Mouse (Mus musculus) limb, embryonic 14.5 days (tissue): ENCODE measurements at regions not wholly inside any gene's neighbourhood (a gene's known extent, or its start where the extent isn't known, plus 50 kb on each side); places are given as distances from the start of the nearest gene placed in this dataset.

ENCODE experiments used
- ATAC-seq: fragments of 200-750 bp; cut with Nextera tagmentation; 2 replicates; pipeline ENCODE4 v1.8.0; 2017; ENCODE audit warnings: low read depth, moderate number of reproducible peaks, moderate TSS enrichment; ENCODE audit not compliant: low FRiP score
- DNase-seq: peaks from one replicate; pipeline ENCODE4 v3.0.0-alpha.2; 2015; ENCODE audit warnings: low spot score
- H3K27ac ChIP-seq: fragments of 300-500 bp; sonication (generic); replicated peaks from 2 replicates; pipeline ENCODE4 v1.5.1; 2014; ENCODE audit warnings: low read depth, mild to moderate bottlenecking, low read length, moderate library complexity, mixed read lengths
- H3K27me3 ChIP-seq: fragments of 300-500 bp; sonication (generic); 2 replicates; pipeline ENCODE4 v1.6.1; 2014; ENCODE audit warnings: low read length, mixed read lengths; ENCODE audit not compliant: control insufficient read depth, insufficient read depth
- H3K36me3 ChIP-seq: fragments of 300-500 bp; sonication (generic); 2 replicates; pipeline ENCODE4 v1.6.1; 2014; ENCODE audit warnings: mild to moderate bottlenecking, low read length, moderate library complexity, mixed read lengths; ENCODE audit not compliant: control insufficient read depth, insufficient read depth
- H3K4me1 ChIP-seq: fragments of 300-500 bp; sonication (generic); 2 replicates; pipeline ENCODE4 v1.6.1; 2014; ENCODE audit warnings: antibody characterized with exemption, low read length, mixed read lengths; ENCODE audit not compliant: control insufficient read depth, insufficient read depth
- H3K4me2 ChIP-seq: fragments of 300-500 bp; sonication (generic); replicated peaks from 2 replicates; pipeline ENCODE4 v1.6.1; 2014; ENCODE audit warnings: low read depth, mild to moderate bottlenecking, low read length, moderate library complexity; ENCODE audit not compliant: severe bottlenecking
- H3K4me3 ChIP-seq: fragments of 300-500 bp; sonication (generic); replicated peaks from 2 replicates; pipeline ENCODE4 v1.5.1; 2014; ENCODE audit warnings: low read length
- H3K9ac ChIP-seq: fragments of 300-500 bp; sonication (generic); 2 replicates; pipeline ENCODE4 v1.6.1; 2014; ENCODE audit warnings: mild to moderate bottlenecking, low read depth, low read length, moderate library complexity; ENCODE audit not compliant: severe bottlenecking
- H3K9me3 ChIP-seq: fragments of 300-500 bp; sonication (generic); 2 replicates; pipeline ENCODE4 v1.6.1; 2016; ENCODE audit warnings: low read length; ENCODE audit not compliant: control insufficient read depth
- POLR2A ChIP-seq: fragments of 200-500 bp; IDR thresholded peaks from 2 replicates; pipeline ENCODE4 v1.8.0; 2012; ENCODE audit warnings: inconsistent platforms, mild to moderate bottlenecking, moderate library complexity, borderline replicate concordance; ENCODE audit not compliant: insufficient read depth, insufficient read length; ENCODE audit errors: extremely low read depth
- WGBS: fragments of 180-500 bp; shearing (Covaris S2); extraction: QIAGEN DNeasy Blood & Tissue Kit; methylation state at CpG from one replicate; pipeline ENCODE4 v1.1.7; 2014; 5-methylcytosine and 5-hydroxymethylcytosine counted together

- no peaks in the 10 kb centered on the region for H3K36me3 ChIP-seq
- no peak for DNase-seq
- no peaks in the 10 kb centered on the region for H3K4me1 ChIP-seq
- H3K9me3 ChIP-seq: no peaks in the 10 kb centered on the region
- no peak for TF ChIP-seq POLR2A
- WGBS: 66% methylated on average over 3 of the region's 3 CpGs
- no peak overlapping the region for H3K4me3 ChIP-seq
- no peaks in the 10 kb centered on the region for H3K27me3 ChIP-seq
- ATAC-seq: no peak
- no peak overlapping the region for H3K9ac ChIP-seq
- no peak overlapping the region for H3K27ac ChIP-seq
- H3K4me2 ChIP-seq: no peak overlapping the region
These were observed 107.0 kb upstream of the Ccdc122 start for GRCm38 (mm10) chr14:76929562-76929961.

DNA sequence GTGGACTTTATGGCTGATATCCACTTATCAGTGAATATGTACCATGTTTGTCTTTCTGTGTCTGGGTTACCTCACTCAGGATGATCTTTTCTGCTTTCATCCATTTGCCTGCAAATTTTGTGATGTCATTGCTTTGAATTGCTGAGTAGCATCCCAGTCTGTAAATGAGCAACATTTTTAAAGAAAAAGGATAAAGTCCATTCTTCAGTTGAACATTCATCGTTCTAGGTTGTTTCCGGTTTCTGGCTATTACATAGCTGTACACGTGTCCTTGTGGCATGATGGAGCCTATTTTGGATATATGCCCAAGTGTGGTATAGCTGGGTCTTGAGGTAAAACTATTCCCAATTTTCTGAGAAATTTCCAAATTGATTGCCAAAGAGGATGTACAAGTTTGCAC is 107.9 kb upstream of the Ccdc122 start:
- no peak overlapping the region for H3K4me3 ChIP-seq
- 94% methylated on average over 3 of the region's 3 CpGs for WGBS

DNA sequence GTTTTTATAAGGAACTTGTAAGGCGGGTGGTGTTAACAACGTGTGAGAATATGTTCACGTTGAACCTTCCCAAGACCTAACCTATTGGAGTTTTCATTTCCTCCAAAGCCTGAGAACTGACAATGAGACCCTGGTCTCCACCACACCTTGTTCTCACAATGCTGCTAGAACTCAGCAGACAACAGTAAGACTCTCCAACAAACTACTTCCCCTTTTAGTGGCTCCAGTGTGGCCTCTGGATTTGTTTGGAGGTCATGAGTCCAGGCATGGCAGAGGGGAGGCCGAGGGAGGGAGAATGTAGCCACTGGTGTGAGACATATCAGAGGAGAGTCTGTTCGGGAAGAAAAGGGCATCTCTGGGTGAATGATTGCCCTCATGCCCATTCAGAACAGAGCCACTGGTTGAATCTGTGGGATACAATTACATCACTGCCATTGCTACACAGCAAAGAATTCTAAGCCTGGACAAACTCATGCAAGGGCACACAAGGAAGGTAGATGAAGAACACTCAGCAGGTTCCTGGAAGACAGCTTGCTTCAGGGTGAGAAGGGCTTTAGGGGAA is 109.2 kb upstream of the Ccdc122 start:
- H3K4me1 ChIP-seq: no peaks in the 10 kb centered on the region
- ATAC-seq (no peak), DNase-seq (no peak)
- no peak overlapping the region for H3K4me2 ChIP-seq
- no peak overlapping the region for H3K27ac ChIP-seq
- 73% methylated on average over 5 of the region's 5 CpGs for WGBS
- no peaks in the 10 kb centered on the region for H3K9me3 ChIP-seq
- H3K36me3 ChIP-seq: no peaks in the 10 kb centered on the region
- H3K9ac ChIP-seq: no peak overlapping the region
- TF ChIP-seq POLR2A: no peak
- H3K27me3 ChIP-seq: no peaks in the 10 kb centered on the region
- H3K4me3 ChIP-seq: no peak overlapping the region

More for the DNA sequence above, 107.9 kb upstream of the Ccdc122 start:
- Histone ChIP-seq H3K27me3 (no peaks in the 10 kb centered on the region), H3K4me1 (no peaks in the 10 kb centered on the region), H3K4me2 (no peak overlapping the region), H3K27ac (no peak overlapping the region), H3K9ac (no peak overlapping the region), H3K9me3 (no peaks in the 10 kb centered on the region), H3K36me3 (no peaks in the 10 kb centered on the region)
- DNase-seq: no peak
- ATAC-seq: no peak
- TF ChIP-seq POLR2A: no peak

DNA sequence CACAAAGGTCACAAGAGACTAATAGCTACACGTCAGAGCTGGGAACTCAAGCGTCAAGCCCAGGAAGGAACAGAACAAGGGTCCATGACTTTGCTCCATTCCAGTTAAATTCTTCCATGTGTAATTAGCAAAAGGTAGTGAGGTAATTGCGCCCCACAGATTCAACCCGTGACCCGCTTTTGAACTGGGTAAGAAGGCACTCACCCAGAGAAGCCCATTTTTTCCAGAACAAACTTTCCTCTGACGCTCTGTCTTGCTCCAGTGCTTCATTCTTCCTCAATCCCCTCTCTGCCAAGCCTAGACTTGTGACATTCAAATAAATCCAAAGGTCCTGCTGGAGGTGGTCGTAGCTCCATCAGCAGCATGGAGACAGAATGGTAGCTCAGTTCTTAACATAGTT is 110.2 kb upstream of the Ccdc122 start:
- H3K27me3 ChIP-seq: no peaks in the 10 kb centered on the region
- ATAC-seq (no peak), DNase-seq (no peak)
- H3K9ac ChIP-seq: no peak overlapping the region
- TF ChIP-seq POLR2A: no peak
- WGBS: 84% methylated on average over 7 of the region's 7 CpGs
- H3K36me3 ChIP-seq: no peaks in the 10 kb centered on the region
- no peaks in the 10 kb centered on the region for H3K9me3 ChIP-seq
- no peak overlapping the region for H3K4me3 ChIP-seq
- H3K27ac ChIP-seq: no peak overlapping the region
- H3K4me1 ChIP-seq: no peaks in the 10 kb centered on the region
- H3K4me2 ChIP-seq: no peak overlapping the region

DNA sequence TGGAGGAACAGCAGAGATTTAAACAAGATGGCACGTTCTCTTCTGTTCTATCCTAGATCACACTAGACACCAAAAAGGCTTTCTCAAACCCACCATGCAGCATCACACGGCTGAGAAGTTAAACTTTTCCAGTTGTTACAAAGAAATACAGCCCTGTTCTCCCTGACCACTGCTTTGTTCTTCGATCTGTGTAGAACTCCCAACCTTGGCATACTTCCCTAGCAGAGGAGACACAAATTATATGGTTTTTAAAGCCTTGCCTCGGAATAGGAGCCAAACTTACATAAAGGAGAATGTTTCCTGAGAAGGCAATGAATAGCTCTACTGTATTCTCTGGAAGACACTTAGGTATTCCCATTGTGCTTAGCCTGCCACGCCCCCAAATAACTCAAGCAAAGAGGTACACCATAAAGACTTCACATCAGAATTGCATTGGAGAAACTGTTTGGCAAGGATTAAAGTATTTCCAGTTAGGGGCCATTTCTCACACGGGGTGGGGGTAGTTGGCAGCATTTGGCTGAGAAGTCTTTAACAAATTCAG is 114.1 kb upstream of the Ccdc122 start:
- Histone ChIP-seq H3K27ac (no peak overlapping the region), H3K27me3 (no peaks in the 10 kb centered on the region), H3K4me1 (no peaks in the 10 kb centered on the region), H3K9ac (no peak overlapping the region), H3K4me3 (no peak overlapping the region), H3K36me3 (no peaks in the 10 kb centered on the region), H3K4me2 (no peak overlapping the region), H3K9me3 (no peaks in the 10 kb centered on the region)
- no peak for DNase-seq
- no peak for TF ChIP-seq POLR2A
- no peak for ATAC-seq
- 78% methylated on average over 6 of the region's 6 CpGs for WGBS

DNA sequence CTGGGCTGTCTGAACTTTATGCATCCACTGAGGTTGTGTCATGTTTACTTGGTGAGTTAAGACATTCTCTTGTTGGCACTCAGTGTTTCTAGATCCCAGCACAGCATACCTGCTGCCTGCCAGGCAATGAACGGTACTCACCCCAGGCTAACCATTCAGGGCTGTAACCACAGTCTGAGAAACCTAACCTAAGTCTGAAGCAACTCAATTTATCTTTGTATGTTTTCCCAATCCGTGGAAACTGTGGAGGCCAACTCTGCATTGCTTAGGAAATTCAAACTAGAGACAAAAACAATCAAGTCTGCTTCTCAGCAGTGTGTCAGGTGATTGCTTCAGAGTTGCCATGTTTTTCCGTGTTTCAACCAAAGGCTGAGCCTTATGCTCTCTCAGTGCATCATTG is 118.5 kb upstream of the Ccdc122 start:
- no peak for ATAC-seq
- no peaks in the 10 kb centered on the region for H3K9me3 ChIP-seq
- TF ChIP-seq POLR2A: no peak
- no peaks in the 10 kb centered on the region for H3K27me3 ChIP-seq
- no peak overlapping the region for H3K4me2 ChIP-seq
- H3K27ac ChIP-seq: no peak overlapping the region
- H3K9ac ChIP-seq: no peak overlapping the region
- 74% methylated on average over 3 of the region's 3 CpGs for WGBS
- H3K36me3 ChIP-seq: no peaks in the 10 kb centered on the region
- H3K4me1 ChIP-seq: no peaks in the 10 kb centered on the region
- no peak for DNase-seq
- H3K4me3 ChIP-seq: no peak overlapping the region
